Mouse (Mus musculus) midbrain, embryonic 15.5 days (tissue): ENCODE data around the gene Agap1. TPM values are rescaled to one million over a fixed set of nuclear protein-coding genes. Genes with fewer than 3 reads are reported as not detected.

Source experiments
- ATAC-seq: fragments of 200-750 bp; cut with Nextera tagmentation; replicated peaks from 2 replicates; pipeline ENCODE4 v1.8.0; 2017; ENCODE audit warnings: moderate TSS enrichment
- H3K27ac ChIP-seq: fragments of 300-500 bp; sonication (generic); 2 replicates; pipeline ENCODE4 v1.5.1; 2015; ENCODE audit warnings: mild to moderate bottlenecking, inconsistent platforms
- H3K27me3 ChIP-seq: fragments of 300-500 bp; sonication (generic); replicated peaks from 2 replicates; pipeline ENCODE4 v1.6.1; 2015; ENCODE audit warnings: inconsistent platforms
- H3K36me3 ChIP-seq: fragments of 300-500 bp; sonication (generic); replicated peaks from 2 replicates; pipeline ENCODE4 v1.6.1; 2015; ENCODE audit warnings: inconsistent platforms
- H3K4me1 ChIP-seq: fragments of 300-500 bp; sonication (generic); 2 replicates; pipeline ENCODE4 v1.6.1; 2015; ENCODE audit warnings: inconsistent platforms
- H3K4me2 ChIP-seq: fragments of 300-500 bp; sonication (generic); 2 replicates; pipeline ENCODE4 v1.6.1; 2015; ENCODE audit warnings: inconsistent platforms, mild to moderate bottlenecking, moderate library complexity
- H3K4me3 ChIP-seq: fragments of 300-500 bp; sonication (generic); 2 replicates; pipeline ENCODE4 v1.5.1; 2015; ENCODE audit warnings: mild to moderate bottlenecking, inconsistent platforms
- H3K9ac ChIP-seq: fragments of 300-500 bp; sonication (generic); 2 replicates; pipeline ENCODE4 v1.6.1; 2015; ENCODE audit warnings: mild to moderate bottlenecking, inconsistent platforms
- H3K9me3 ChIP-seq: fragments of 300-500 bp; sonication (generic); 2 replicates; pipeline ENCODE4 v1.6.1; 2016; ENCODE audit warnings: inconsistent platforms
- WGBS: fragments of 180-500 bp; shearing (Covaris S2); methylation state at CpG from one replicate; pipeline ENCODE4 v1.1.7; 2015; ENCODE audit warnings: mixed read lengths; 5-methylcytosine and 5-hydroxymethylcytosine counted together
- polyA plus RNA-seq: library from polyadenylated mRNA; unstranded; fragments of >200 nt; fragmentation: Nextera tagmentation; extraction: Ambion mirVana; gene quantifications from 2 replicates; pipeline ENCODE4 v1.2.1, GENCODE M21; 2015

The Agap1 gene
- polyA plus RNA-seq, 1 experiment from 2014 or later, result 63.6 TPM

DNA sequence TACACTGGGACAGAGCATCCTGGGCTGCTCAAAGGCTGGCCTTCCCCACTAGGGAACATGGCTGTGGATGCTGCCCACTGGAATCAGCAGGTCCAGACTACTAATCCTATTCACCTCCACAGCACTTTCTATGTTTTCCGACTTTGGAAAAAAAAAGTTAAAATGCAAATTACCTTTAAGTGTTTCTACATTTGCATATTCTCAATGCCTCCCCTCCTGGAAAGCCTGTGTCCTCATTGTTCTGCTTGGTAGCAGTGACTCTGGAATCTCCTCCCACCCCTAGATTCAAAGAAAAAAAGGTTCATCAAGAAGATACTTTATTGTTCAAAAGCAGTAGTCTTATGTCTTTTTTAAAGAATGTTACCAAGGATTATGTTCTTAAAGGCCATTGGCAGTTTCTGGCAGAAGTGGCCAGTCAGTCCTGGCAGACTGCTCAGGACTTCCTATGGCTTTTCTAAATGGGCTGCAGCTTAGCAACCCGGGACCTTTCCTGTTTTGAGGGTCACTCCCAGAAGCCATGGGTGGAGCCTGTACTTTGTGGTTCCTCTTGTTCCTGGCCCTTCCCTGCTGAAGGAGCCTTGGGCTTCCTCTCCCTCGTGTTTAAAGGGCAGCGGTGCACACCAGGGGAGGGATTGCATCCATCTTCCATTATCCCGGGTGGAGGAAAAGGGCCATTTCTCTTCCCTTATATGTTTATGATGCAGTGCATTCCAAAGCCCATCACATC lies 421.9 kb downstream of the Agap1 start:
- H3K9me3 ChIP-seq, result no peaks in the 10 kb centered on the region
- H3K9ac ChIP-seq, result no peak overlapping the region
- ATAC-seq, result no peak
- no peak overlapping the region for H3K4me2 ChIP-seq
- H3K4me3 ChIP-seq, result no peak overlapping the region
- H3K36me3 ChIP-seq, result no peaks in the 10 kb centered on the region
- WGBS, result 5% methylated on average over 5 of the region's 5 CpGs
- H3K27ac ChIP-seq, result peak overlapping the region; percentile 23
- no peaks in the 10 kb centered on the region for H3K27me3 ChIP-seq
- H3K4me1 ChIP-seq, result peaks cover 15% of the 10 kb centered on the region

DNA sequence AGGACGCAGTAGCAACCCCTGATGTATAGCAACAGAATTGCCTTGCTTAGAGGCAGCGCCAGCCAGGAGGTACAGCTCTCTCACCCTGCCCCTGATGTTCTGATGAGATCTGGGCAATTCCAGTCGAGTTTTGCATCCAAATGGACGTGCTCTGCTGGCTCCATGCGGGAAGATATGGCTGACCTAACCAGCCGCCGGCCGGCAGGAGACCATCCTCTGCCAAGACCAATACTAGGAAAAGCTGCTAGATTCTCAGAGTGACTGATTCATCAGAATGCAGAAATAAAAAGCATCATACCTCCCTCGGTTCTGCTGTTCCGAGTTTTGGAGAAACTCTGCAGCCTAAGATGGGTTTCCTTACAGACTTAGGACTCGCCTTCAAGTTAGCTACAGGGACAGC lies 423.9 kb downstream of the Agap1 start:
- WGBS, result 69% methylated on average over 11 of the region's 11 CpGs

DNA sequence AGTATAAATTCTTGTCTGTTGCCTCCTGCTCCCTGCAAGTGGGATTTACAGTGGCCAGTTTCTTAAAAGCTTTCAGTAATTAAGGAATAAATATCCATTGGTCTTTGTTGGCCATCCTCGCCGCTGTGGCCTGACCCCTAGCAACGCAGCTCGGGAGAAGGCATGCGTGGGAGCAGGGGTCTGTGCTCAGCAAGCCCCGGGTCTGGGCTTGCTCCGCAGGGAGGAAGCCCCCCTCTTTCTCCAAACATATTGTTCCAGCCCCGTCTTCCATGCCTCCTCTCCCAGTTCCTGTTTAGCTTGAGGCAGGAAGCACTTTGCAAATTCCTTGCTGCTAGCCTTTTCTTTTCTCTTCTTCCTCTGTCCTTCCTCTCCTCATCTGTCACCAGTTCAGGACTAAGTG lies 425.6 kb downstream of the Agap1 start:
- Histone ChIP-seq H3K4me2 (no peak overlapping the region), H3K27me3 (no peaks in the 10 kb centered on the region), H3K9me3 (no peaks in the 10 kb centered on the region), H3K9ac (no peak overlapping the region), H3K36me3 (no peaks in the 10 kb centered on the region), H3K4me3 (no peak overlapping the region), H3K27ac (no peak overlapping the region), H3K4me1 (peaks cover 17% of the 10 kb centered on the region)
- no peak for ATAC-seq
- 6% methylated on average over 8 of the region's 8 CpGs for WGBS

More for the DNA sequence above, 423.9 kb downstream of the Agap1 start:
- Histone ChIP-seq H3K9me3 (no peaks in the 10 kb centered on the region), H3K4me1 (peaks cover 15% of the 10 kb centered on the region), H3K9ac (no peak overlapping the region), H3K27ac (no peak overlapping the region), H3K27me3 (no peaks in the 10 kb centered on the region), H3K4me2 (no peak overlapping the region), H3K36me3 (no peaks in the 10 kb centered on the region), H3K4me3 (no peak overlapping the region)
- ATAC-seq, result no peak

DNA sequence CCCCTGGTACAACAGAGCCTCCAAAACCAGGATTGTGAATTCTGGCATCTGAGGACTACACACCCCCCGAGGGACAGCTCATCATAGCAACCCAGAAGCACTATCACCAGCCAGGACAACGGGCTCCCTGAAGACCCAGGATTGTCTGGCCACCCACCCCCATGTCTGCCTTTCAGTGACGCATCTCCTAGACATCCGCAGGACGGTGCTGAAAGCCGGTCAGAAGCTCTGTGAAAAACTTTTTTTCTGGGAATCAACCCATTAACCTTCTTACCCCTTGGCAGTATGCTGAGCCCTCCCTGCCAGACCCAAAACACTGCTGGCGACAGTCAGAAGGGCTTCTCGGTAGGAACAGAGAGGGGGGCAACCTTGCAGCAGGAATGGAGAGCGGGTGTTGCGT lies 426.2 kb downstream of the Agap1 start:
- Histone ChIP-seq H3K9me3 (no peaks in the 10 kb centered on the region), H3K27ac (no peak overlapping the region), H3K36me3 (no peaks in the 10 kb centered on the region), H3K27me3 (no peaks in the 10 kb centered on the region), H3K4me1 (peaks cover 20% of the 10 kb centered on the region), H3K9ac (no peak overlapping the region), H3K4me3 (no peak overlapping the region), H3K4me2 (no peak overlapping the region)
- 61% methylated on average over 10 of the region's 10 CpGs for WGBS
- ATAC-seq, result no peak

DNA sequence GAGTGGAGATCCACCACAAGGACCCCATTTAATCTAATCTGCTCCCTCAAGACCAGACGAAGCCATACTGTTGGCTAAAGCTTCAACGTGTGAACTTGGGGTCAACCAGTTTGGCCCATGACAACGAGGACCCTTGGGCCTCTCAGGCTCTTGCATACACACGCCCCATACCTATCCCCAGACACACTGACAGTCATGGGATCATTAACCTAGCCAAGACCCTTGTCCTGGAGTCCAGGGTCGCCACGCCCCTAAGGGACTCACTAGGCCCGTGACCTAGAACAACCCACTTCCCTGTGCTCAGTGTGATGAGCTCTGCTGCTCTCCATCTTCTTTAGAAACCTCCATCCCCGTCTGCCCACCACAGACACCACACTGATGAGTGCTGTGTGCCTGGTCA lies 429.7 kb downstream of the Agap1 start:
- Histone ChIP-seq H3K4me2 (no peak overlapping the region), H3K36me3 (0 out of 2 replicates have a peak, but pooled peaks cover 12% of the 10 kb centered on the region), H3K4me1 (peaks cover 8% of the 10 kb centered on the region), H3K27ac (no peak overlapping the region), H3K4me3 (no peak overlapping the region), H3K9ac (no peak overlapping the region), H3K9me3 (no peaks in the 10 kb centered on the region), H3K27me3 (no peaks in the 10 kb centered on the region)
- ATAC-seq, result no peak
- 96% methylated on average over 8 of the region's 8 CpGs for WGBS

DNA sequence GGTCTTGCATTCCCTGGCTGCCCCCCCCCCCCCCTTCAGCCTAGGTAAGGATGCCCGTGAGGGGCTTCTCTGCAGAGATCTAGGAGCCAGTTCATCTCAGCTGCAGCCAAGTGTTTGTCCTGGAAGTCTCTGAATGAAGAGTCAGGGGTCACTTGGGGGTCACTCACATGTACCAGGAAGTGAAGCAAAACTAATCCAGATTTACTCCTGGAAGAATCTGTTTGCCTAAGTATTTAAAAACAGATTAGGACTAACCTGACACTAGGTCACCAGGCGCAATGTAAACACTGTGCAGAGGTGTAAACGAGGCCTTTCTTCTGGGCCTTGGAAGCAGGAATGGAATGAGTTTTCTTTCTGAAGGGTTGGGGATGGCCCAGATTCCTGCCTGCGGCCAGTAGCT lies 431.1 kb downstream of the Agap1 start:
- 19% methylated on average over 4 of the region's 4 CpGs for WGBS

DNA sequence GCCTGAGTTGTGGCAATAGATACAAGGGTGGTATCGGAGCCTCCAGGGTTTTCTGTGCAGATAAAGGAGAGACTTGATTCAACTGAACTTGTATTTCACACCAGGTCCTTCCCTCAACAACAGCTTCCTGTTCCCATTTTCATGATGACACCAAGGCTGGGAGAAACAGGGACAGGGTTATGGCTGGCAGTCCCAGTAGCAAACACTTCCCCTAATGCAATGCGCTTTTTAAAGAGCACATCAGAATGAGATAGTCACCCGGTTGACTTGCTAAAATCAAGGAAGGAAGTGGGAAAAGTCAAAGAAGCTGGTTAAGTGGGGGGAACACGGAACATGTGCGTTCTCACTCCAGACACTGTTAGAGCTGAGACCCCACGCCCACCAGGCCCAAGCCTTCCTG lies 436.8 kb downstream of the Agap1 start:
- Histone ChIP-seq H3K27me3 (no peaks in the 10 kb centered on the region), H3K9ac (no peak overlapping the region), H3K27ac (no peak overlapping the region), H3K4me1 (peaks cover 8% of the 10 kb centered on the region), H3K36me3 (0 out of 2 replicates have a peak, but pooled peaks cover 12% of the 10 kb centered on the region), H3K4me3 (no peak overlapping the region), H3K9me3 (no peaks in the 10 kb centered on the region), H3K4me2 (no peak overlapping the region)
- no peak for ATAC-seq
- WGBS, result 85% methylated on average over 6 of the region's 6 CpGs

More for the DNA sequence above, 431.1 kb downstream of the Agap1 start:
- 0 out of 2 replicates have a peak, but pooled peaks cover 12% of the 10 kb centered on the region for H3K36me3 ChIP-seq
- H3K4me3 ChIP-seq, result no peak overlapping the region
- no peaks in the 10 kb centered on the region for H3K9me3 ChIP-seq
- H3K4me2 ChIP-seq, result no peak overlapping the region
- peaks cover 5% of the 10 kb centered on the region; the same call in 1 of the 2 replicates for H3K4me1 ChIP-seq
- ATAC-seq, result no peak
- H3K27ac ChIP-seq, result no peak overlapping the region
- H3K9ac ChIP-seq, result no peak overlapping the region
- H3K27me3 ChIP-seq, result no peaks in the 10 kb centered on the region

DNA sequence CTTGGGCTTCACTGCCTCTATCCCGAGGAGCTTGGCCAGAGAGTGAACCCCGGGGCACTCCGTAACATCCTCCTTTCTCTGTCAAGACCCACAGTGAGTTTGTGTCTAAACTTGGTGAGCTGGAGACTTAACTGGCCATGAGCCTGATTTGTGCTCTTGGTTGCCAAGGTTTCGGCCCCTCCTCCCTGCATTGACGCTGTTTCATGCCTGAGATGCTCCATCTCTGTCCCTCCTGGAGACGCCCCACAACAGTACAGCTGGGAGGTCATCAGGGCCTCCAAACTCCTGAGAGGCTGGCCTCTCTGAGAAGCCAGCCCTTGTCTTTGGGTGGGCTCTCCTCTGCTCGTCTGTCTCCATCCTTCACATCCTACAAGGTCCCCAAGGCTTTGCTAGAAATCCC lies 437.7 kb downstream of the Agap1 start:
- Histone ChIP-seq H3K36me3 (0 out of 2 replicates have a peak, but pooled peaks cover 12% of the 10 kb centered on the region), H3K4me2 (no peak overlapping the region), H3K9ac (no peak overlapping the region), H3K27ac (no peak overlapping the region), H3K27me3 (no peaks in the 10 kb centered on the region), H3K9me3 (no peaks in the 10 kb centered on the region), H3K4me1 (peaks cover 8% of the 10 kb centered on the region), H3K4me3 (no peak overlapping the region)
- 26% methylated on average over 7 of the region's 7 CpGs for WGBS
- ATAC-seq, result no peak

DNA sequence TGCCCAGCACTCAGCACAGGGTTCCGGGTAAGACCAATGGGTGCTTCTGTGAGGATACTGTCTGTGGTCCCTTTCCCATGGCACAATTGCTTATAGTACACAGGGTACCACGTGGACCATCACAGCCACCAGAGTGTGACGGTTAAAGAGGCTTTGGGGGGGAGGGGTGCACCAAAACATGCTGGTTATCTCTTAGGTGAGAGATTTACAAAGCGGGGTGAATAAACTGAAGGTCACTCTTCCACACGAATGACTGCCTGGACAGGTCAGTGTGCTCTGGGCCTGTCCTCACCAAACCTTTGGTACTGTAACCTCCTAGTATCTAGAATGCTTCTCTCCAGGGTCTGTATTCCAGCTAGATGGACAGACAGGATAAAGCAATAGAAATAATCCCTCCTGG lies 441.2 kb downstream of the Agap1 start:
- no peak overlapping the region for H3K4me3 ChIP-seq
- H3K4me2 ChIP-seq, result no peak overlapping the region
- H3K9ac ChIP-seq, result no peak overlapping the region
- WGBS, result 86% methylated on average over 5 of the region's 5 CpGs
- H3K4me1 ChIP-seq, result peaks cover 8% of the 10 kb centered on the region
- ATAC-seq, result no peak
- no peaks in the 10 kb centered on the region for H3K27me3 ChIP-seq
- no peaks in the 10 kb centered on the region for H3K9me3 ChIP-seq
- H3K27ac ChIP-seq, result no peak overlapping the region
- H3K36me3 ChIP-seq, result no peaks in the 10 kb centered on the region

DNA sequence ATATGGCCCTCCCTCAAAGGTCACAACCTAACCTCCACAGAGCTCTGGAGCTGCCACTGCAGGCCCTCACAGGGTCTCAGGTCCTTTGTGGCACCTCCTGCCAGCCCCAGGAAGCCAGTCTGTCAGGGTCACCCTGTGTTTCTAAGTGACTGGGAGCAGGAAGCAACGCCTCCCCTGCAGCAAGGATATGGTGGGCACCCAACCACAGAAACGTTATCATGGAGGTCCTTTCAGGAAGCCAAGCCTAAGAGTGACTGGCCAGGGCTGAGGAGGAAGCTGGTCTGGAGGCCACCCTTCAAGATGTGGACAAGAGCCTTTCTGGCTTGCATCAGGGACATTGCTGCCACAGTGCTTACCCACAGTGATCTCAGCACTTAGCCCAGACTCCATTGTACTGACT lies 444.4 kb downstream of the Agap1 start:
- Histone ChIP-seq H3K9me3 (no peaks in the 10 kb centered on the region), H3K4me1 (no peaks in the 10 kb centered on the region), H3K36me3 (no peaks in the 10 kb centered on the region), H3K9ac (no peak overlapping the region), H3K4me3 (no peak overlapping the region), H3K27me3 (no peaks in the 10 kb centered on the region), H3K27ac (no peak overlapping the region), H3K4me2 (no peak overlapping the region)
- WGBS, result 97% methylated on average over 2 of the region's 2 CpGs
- ATAC-seq, result no peak

DNA sequence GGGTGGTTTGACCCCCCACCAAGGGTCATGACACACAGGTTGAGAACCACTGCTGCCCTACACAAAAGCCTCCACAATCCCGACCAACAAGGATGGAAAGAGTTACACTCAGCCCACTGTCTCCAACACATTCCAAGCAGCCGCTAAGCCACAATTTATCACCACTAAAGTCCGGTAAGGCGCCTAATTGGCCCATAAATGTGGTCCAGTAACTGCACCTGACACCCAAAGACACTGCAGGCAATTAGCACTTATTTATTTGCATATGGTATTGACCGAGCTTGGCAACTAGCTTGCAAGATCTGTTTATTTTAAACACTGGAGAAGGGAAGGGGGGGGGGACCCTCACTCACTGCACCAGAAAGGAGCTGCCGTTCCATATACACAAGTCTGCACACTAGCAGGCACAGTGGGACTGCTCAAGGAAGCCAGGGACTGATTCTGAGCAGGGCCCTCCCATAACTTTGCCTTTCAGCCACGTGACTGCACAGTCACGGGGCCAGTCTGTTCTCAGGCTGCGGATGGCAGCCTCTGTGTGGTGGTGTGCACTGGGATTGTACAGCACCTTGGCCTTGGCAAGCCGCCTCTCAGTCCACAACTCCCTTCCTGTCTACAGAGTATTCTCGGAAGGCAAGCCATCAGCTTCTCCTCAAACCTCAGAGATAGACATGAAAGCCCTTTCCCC lies 445.3 kb downstream of the Agap1 start:
- ATAC-seq, result no peak
- 76% methylated on average over 11 of the region's 11 CpGs for WGBS
- Histone ChIP-seq H3K9ac (no peak overlapping the region), H3K36me3 (no peaks in the 10 kb centered on the region), H3K4me2 (no peak overlapping the region), H3K27ac (no peak overlapping the region), H3K27me3 (no peaks in the 10 kb centered on the region), H3K9me3 (no peaks in the 10 kb centered on the region), H3K4me1 (no peaks in the 10 kb centered on the region), H3K4me3 (no peak overlapping the region)

DNA sequence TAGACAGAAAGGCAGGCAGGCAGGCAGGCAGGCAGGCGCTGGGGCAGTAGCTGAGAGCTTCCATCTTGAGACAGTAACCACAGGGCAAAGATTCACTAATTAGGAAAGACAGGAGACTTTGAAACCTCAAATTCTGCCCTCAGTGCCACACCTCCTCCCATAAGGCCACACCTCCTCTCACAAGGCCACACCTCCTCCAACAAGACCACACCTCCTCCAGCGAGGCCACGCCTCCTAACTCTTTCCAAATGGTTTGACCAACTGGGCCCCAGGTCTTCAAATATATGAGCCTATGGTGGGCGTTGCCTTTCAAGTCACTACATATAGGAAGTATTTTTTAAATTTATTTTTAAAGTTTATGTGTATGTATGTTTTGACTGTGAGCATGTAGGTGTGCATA lies 446.8 kb downstream of the Agap1 start:
- Histone ChIP-seq H3K27ac (no peak overlapping the region), H3K36me3 (no peaks in the 10 kb centered on the region), H3K4me3 (no peak overlapping the region), H3K4me2 (no peak overlapping the region), H3K9me3 (no peaks in the 10 kb centered on the region), H3K9ac (no peak overlapping the region), H3K4me1 (no peaks in the 10 kb centered on the region), H3K27me3 (no peaks in the 10 kb centered on the region)
- 0 out of 2 replicates have a peak, but pooled peaks have one; percentile 16 for ATAC-seq
- WGBS, result 83% methylated on average over 4 of the region's 4 CpGs

DNA sequence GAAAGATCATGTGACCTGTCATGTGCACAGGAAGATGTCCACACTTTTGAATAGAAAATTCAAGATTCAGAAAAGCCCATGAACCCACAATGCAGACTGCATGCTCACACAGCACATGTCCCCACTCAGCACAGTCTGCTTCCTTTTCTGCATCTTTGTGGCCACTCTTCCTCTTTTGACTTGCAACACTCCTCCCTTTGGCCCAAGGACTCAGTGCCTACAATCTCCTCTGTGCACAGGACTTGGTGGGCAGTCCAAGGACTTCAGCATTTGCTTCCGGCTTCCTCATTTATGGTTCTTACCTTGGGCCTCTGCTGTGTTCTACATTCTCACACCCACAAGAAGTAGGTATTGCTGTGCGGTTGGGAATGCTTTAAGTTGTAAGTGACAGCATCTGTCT lies 447.6 kb downstream of the Agap1 start:
- no peak overlapping the region for H3K9ac ChIP-seq
- H3K27ac ChIP-seq, result no peak overlapping the region
- ATAC-seq, result no peak
- 91% methylated on average over 2 of the region's 2 CpGs for WGBS
- no peaks in the 10 kb centered on the region for H3K4me1 ChIP-seq
- no peak overlapping the region for H3K4me2 ChIP-seq
- H3K27me3 ChIP-seq, result no peaks in the 10 kb centered on the region
- no peak overlapping the region for H3K4me3 ChIP-seq
- H3K9me3 ChIP-seq, result no peaks in the 10 kb centered on the region
- no peaks in the 10 kb centered on the region for H3K36me3 ChIP-seq
